In genomic region chr16:44017707-44018106, GRCm38 (mm10) we compare ENCODE assay signal across 13 mouse cellular contexts.
"Had no signal": no experiment of that assay in that cellular context is flagged by ENCODE, and none has a peak within 500 bp of the region (broad histone marks: within the 10 kb centered on the region; RNA-seq: fewer than 3 reads in every experiment).

No protein-coding gene starts in this region.

- H3K9me3 ChIP-seq: limb, embryonic 12.5 days; lung, embryonic 15.5 days; neural tube, embryonic 12.5 days had no signal

- H3K4me1 ChIP-seq: limb, embryonic 12.5 days; neural tube, embryonic 12.5 days had no signal

- H3K4me2 ChIP-seq: limb, embryonic 12.5 days; neural tube, embryonic 12.5 days had no signal

- H3K9ac ChIP-seq: limb, embryonic 12.5 days; lung, embryonic 15.5 days; neural tube, embryonic 12.5 days had no signal

- ATAC-seq: hindbrain, embryonic 16.5 days; inflammation-experienced regulatory T-cells, adult 6 months had no signal

- DNase-seq: kidney, adult 8-10 months; kidney, postnatal 25 days; lung, postnatal 14 days; midbrain, embryonic 14.5 days; thymus, adult 18-20 months; thymus, postnatal 14 days had no signal

- H3K27me3 ChIP-seq: limb, embryonic 12.5 days; lung, embryonic 15.5 days; neural tube, embryonic 12.5 days had no signal

- H3K36me3 ChIP-seq: limb, embryonic 12.5 days; lung, embryonic 15.5 days; neural tube, embryonic 12.5 days had no signal

- H3K27ac ChIP-seq: layer of hippocampus, adult 2 months; limb, embryonic 12.5 days; lung, embryonic 15.5 days; macrophage; neural tube, embryonic 12.5 days had no signal

- H3K4me3 ChIP-seq: layer of hippocampus, adult 2 months; limb, embryonic 12.5 days; lung, embryonic 15.5 days; neural tube, embryonic 12.5 days had no signal
